7 mouse cellular contexts compared by ENCODE assay signal in the genomic region with DNA sequence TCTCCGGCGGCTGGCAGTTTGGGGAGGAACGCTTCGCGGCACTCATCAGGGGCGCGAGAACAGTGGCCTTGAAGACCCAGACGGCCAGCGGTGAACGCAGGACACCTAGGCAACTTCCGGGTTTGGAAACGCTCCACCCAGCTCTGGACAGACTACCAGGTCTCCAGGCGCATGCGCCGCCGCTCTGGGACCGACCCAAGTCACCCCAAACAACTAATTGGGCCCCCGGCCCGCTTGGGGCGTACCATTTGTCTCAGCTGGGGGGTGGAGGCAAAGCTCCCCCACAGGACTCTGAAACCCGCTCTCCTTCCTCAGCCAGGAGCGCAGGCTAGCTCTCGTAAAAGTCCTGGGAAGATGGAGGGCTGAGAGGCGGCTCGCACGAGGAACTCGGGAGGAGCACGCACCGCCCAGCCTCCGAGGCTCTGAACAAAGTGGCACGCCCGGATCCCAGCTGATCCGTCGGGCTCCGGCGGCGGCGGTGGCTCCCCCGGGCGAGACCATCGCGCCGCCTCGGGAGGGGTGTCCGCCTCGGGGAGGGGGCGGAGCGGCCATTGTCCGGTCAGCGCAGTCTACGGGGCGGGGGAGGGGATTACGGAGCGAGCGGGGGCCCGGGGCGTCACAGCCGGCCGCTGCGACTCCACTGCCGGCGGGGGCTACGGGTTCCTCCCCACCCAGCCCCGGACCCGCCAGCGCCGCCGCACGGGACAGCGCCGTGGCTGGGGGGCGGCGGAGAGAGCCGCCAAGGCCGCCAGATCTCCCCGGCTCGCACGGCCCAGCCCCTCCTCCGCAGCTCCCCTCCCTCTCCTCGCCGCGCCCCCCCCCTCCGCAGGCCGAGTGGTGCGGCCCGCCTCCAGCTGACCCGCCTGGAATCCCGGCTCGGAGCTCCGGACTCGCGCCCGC. TPM values are rescaled to one million over a fixed set of nuclear protein-coding genes. Genes with fewer than 3 reads are reported as not detected.
DNase-seq lines count a peak whose midpoint lies in the region; ATAC-seq lines count a peak whose summit lies in the region.

A gene (plus strand): TSS at position 531 of the 900 bp plus-strand sequence.

- no peaks in the 10 kb centered on the region for H3K9me3 ChIP-seq in intestine, embryonic 16.5 days (ENCODE audit: control insufficient read depth, low read length)
- no peaks in the 10 kb centered on the region for H3K9me3 ChIP-seq in midbrain, embryonic 11.5 days (ENCODE audit: control insufficient read depth, low read length)

- H3K4me3 ChIP-seq in intestine, embryonic 16.5 days (ENCODE audit: low read length) = peak within 1 kb of the TSS; percentile 97
- H3K4me3 ChIP-seq in midbrain, embryonic 11.5 days (ENCODE audit: low read depth, low read length) = peak within 1 kb of the TSS; percentile 98

- peak; percentile 93 for DNase-seq in adrenal gland, adult 8-10 months
- peak; percentile 98 for DNase-seq in embryo, embryonic 9.5 days (ENCODE audit: extremely low spot score)
- peak; percentile 94 to 98 for DNase-seq in gastrocnemius, postnatal 4 days (ENCODE audit: low spot score in 2 of 2)
- peak; percentile 92 to 94 for DNase-seq in left cerebral cortex, postnatal 36 days (ENCODE audit: low spot score in 2 of 2)
- DNase-seq in midbrain, embryonic 11.5 days (ENCODE audit: low spot score, missing footprints) = peak; percentile 99
- peak; percentile 97 for DNase-seq in skeletal muscle tissue, adult 2 months (ENCODE audit: low read depth, low spot score)

- ATAC-seq in intestine, embryonic 16.5 days = peak; percentile 93
- ATAC-seq in midbrain, embryonic 11.5 days (ENCODE audit: low FRiP score) = peak; percentile 93

- H3K4me2 ChIP-seq in intestine, embryonic 16.5 days (ENCODE audit: low read depth, low read length) = peak within 1 kb of the TSS; percentile 80
- H3K4me2 ChIP-seq in midbrain, embryonic 11.5 days = peak within 1 kb of the TSS; percentile 85

- intact Hi-C loops in left cerebral cortex, postnatal 36 days (cut with DNase I) = loop anchor here (5.0 kb wide), 1 partner anchor 117 kb away; no protein-coding TSS in a partner anchor

- H3K4me1 ChIP-seq in intestine, embryonic 16.5 days (ENCODE audit: control insufficient read depth, insufficient read depth, low read length) = peaks cover 28% of the 10 kb centered on the region
- H3K4me1 ChIP-seq in midbrain, embryonic 11.5 days (ENCODE audit: control insufficient read depth, insufficient read depth, low read length) = peaks cover 26% of the 10 kb centered on the region

- no peaks in the 10 kb centered on the region for H3K36me3 ChIP-seq in intestine, embryonic 16.5 days (ENCODE audit: control insufficient read depth, insufficient read depth, low read length)
- H3K36me3 ChIP-seq in midbrain, embryonic 11.5 days (ENCODE audit: control insufficient read depth, insufficient read depth, low read length) = no peaks in the 10 kb centered on the region

- peak within 1 kb of the TSS; percentile 100 for H3K9ac ChIP-seq in intestine, embryonic 16.5 days (ENCODE audit: low read depth, low read length)
- H3K9ac ChIP-seq in midbrain, embryonic 11.5 days (ENCODE audit: low read length) = peak within 1 kb of the TSS; percentile 95

- peak within 1 kb of the TSS; percentile 99 for H3K27ac ChIP-seq in intestine, embryonic 16.5 days (ENCODE audit: low read length)
- peak within 1 kb of the TSS; percentile 100 for H3K27ac ChIP-seq in midbrain, embryonic 11.5 days (ENCODE audit: low read depth, low read length)

- WGBS in intestine, embryonic 16.5 days = under 1% methylated on average over 64 of the region's 93 CpGs
- WGBS in midbrain, embryonic 11.5 days = under 1% methylated on average over 79 of the region's 93 CpGs

- H3K27me3 ChIP-seq in intestine, embryonic 16.5 days (replicated peaks; ENCODE audit: control insufficient read depth, insufficient read depth, low read length) = no peaks in the 10 kb centered on the region
- no peaks in the 10 kb centered on the region for H3K27me3 ChIP-seq in midbrain, embryonic 11.5 days (ENCODE audit: control insufficient read depth, insufficient read depth, low read length)

RNA-seq across cellular contexts. Expression of the gene that starts here (rescaled TPM):
- 100 to 1,000 TPM; 150 to 175 (median 171) TPM for total RNA-seq in adrenal gland, adult 8-10 months (2022)
- 100 to 1,000 TPM; 122 to 139 TPM for total RNA-seq in gastrocnemius, postnatal 4 days (2021)
- 39.7 and 40.2 TPM in 2 replicates for polyA plus RNA-seq in intestine, embryonic 16.5 days (2015; fragmentation: Nextera tagmentation; extraction: Ambion mirVana)
- total RNA-seq in left cerebral cortex, postnatal 36 days (2021) = 100 to 1,000 TPM; 107 to 120 TPM
- 63.9 and 64.7 TPM in 2 replicates for polyA plus RNA-seq in midbrain, embryonic 11.5 days (2014; fragmentation: Nextera tagmentation; extraction: Ambion mirVana)

Comparison
In these comparisons a context has a peak if more than half of its experiments do, and no peak if none do; other contexts are left out.
1. Peak in every context shown above with its lines: DNase-seq, ATAC-seq, H3K4me3 ChIP-seq and H3K27ac ChIP-seq.